Mouse (Mus musculus) heart, postnatal 10 days (tissue): ENCODE data around the gene Pop4. TPM values are rescaled to one million over a fixed set of nuclear protein-coding genes. Genes with fewer than 3 reads are reported as not detected.
A peak's percentile ranks its signal among the peaks of the same experiment; 100 is the strongest.

ENCODE experiments used
- DNase-seq, 2 experiments: peaks; one replicate each; pipeline ENCODE4 v3.0.0; 2021
- intact Hi-C: fragments of 180-260 bp; cut with DNase I; formaldehyde crosslinking; loops from one replicate; pipeline ENCODE4 v1.15.1; 2025
- total RNA-seq, 2 experiments: library from RNA; stranded (reverse); gene quantifications; 2 replicates each; pipeline ENCODE4 v1.2.3; 2021

Pop4 gene
- total RNA-seq, 2 experiments from 2014 or later: 19.0 to 24.0 TPM

DNA sequence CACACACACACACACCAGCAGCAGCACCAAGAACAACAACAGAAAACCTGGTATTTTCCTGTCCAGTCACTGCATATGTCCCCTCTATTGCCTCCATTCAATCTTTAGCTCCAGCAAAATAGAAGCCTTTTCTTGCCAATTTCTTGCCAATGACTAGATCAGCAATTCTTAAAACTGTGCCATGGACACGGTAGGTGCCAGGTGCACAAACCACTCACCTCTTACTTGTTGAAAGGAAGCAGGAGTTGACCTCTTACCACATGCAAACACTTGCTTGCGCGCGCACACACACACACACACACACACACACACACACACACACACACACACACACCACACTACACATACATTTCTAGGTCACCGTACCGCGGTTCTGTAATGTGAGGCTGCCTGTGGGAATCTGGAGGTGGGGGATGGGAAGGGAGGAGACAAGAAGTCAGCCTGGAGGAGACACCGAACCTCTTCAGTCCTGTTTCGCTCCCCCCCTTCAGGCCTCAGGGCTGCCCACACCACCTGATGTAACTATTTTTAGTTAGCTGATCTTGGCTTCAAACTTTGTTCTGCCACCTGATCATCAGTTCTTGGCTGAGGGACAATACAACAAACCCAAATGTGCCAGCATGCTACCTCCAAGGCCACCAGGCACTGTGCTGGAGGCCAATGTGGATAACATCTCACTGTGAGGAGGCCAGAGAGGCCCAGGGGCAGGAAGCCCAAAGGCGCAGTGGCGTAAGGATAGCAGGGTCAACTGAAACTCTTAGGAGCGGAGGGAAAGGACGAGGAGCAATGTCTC lies 46.5 kb downstream of the Pop4 start:
- peak; percentile 77 to 84 for DNase-seq
- intact Hi-C loops: no loop called here

DNA sequence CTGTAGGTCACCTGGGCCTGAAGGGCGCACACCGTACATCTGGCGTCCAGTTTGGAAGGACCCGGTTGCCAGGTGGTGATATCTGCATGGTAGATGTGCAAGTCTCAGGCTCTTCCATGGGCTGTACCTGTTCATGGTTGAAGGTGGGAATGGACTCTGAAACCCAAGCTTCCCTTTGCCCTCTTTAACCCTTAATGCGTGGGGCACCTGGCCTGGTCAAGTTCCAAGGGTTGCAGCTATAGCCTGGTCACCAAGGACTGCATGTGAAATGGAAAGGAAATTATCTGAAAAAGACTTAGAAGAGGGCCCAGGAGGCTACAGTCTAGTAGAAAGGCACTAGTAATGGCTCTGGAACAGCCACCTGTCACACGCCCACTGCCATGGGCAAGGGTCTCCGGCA lies 50.4 kb downstream of the Pop4 start:
- intact Hi-C loops: no loop called here
- DNase-seq: no peak

DNA sequence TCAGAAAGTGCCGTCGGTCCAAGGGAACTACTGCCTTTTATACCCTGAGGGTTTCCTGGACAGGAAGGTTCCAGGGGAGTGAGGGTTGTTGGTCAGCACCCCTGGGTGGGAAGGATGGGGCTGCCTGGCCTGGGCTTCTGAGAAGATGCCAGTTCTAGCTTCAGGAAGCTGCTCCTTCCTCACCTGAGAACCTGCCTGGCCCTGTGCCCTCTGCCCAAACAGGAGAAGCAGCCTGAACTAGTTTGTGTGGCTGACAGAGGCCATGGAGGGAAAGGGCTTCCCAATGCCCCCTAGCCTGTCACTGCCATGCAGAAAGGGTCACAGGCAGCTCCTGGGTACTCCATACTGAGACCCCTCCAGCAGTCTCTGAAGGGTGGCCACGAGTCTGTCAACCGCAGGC lies 51.7 kb downstream of the Pop4 start:
- no peak for DNase-seq
- intact Hi-C loops: no loop called here

DNA sequence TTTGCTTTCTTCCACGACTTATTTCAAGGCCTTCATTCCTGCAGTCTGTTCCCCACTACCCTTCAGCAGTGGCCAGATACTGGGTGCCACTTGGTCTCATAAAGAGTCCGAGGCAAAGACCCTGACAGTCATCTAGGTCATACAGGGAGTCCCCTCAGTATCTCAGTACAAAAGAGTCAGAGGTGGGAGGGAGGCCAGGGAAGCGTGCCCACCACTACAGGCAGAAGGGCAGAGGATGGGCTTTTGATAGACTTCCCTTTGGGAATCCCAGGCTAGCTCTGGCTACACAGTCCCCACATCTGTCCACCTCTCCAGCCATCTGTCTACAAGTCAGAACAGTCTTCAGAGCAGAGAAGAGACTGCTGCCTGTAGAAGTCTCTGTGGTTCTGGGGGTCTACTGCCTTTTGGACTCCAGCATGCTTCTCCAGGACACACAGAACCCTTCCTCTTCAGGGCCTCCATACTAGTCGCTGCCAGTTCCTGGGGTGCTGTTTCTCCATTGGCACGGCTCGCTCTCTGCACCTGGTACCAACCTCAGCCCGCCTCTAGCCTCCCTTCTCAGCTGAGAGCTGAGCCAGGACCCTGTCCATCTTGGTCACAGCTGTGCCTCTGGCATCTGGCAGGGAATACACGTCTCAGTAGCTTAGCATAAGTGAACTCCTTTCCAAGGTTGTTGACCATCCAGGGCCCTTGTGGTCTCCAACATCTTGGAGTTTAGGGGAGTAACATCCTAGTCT lies 52.4 kb downstream of the Pop4 start:
- intact Hi-C loops: no loop called here
- no peak for DNase-seq

DNA sequence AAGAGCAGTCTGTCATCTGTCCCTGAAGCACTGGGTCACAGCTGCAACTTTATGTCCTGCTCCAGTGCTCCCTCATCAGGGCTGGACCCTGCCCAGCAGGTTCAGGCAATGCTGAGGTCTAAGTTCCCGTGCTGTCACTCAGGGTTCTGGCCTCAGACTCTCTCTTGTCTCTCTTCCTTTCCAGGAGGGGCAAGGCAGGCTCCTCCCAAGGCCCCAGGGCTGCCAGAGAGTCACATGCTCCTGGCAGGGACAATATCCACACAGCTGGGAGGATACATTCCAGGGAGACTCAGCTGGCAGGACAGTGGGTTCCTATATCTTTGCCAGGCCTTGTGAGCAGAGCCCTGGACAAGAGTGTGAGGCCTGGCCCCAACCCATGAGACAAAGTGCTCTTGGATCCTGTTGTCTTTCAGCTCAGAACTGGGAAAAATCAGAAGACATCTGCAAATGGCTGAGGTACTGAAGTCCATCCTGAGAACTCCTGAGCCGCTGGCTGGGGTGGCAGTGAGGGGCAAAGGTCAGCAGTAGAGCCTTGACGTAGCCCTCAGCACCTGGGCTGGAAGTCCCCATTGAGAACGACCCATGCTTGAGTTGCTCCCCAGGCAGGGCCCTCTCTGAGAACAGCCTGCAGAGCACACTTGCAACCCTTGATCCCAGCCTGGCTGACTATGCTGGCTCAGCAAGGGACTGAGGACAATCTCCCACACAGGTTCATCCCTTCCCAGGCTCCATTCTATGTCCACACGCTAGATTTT lies 53.6 kb downstream of the Pop4 start:
- peak; percentile 94 to 97 for DNase-seq
- intact Hi-C loops: no loop called here

GRCm38 (mm10) chr7:38215697-38216096 lies 55.5 kb downstream of the Pop4 start:
- no peak for DNase-seq
- intact Hi-C loops: no loop called here

GRCm38 (mm10) chr7:38215281-38215680 lies 55.9 kb downstream of the Pop4 start:
- DNase-seq: no peak
- intact Hi-C loops: no loop called here

DNA sequence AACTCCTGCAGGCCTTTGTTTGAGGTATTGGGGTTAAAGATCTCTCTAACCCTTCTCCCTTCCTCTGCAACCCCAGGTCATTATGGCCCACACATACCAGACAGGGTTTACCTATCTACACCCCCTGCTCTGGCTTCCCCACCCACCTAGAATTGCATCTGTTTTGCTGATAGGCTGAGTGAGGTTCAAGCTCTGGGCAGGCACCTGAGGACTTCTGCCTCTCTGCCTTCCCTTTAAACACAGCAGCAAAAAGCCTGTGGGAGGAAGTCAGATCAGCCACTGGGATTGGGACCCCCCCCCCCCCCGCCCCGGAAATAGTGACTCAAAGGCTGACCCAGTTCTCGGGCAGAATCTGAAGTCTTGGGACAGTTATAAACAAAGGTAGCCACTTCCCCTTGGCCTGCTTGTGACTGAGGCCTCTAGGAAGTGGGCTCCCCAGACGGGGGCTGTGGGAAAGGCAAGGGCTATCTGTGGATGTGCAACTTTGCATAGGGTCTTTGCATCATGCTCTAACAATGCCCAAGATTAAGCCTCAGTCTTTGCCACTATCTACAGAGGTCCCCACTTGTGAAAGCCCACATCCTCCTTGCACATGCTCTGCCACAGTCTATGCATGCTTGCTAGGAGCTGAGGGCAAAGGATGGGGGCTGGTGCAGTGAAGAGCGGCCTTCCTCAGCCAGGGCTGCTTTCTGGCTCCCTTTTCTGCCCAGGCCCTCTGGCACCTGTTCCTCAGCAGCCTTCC lies 56.6 kb downstream of the Pop4 start:
- intact Hi-C loops: no loop called here

DNA sequence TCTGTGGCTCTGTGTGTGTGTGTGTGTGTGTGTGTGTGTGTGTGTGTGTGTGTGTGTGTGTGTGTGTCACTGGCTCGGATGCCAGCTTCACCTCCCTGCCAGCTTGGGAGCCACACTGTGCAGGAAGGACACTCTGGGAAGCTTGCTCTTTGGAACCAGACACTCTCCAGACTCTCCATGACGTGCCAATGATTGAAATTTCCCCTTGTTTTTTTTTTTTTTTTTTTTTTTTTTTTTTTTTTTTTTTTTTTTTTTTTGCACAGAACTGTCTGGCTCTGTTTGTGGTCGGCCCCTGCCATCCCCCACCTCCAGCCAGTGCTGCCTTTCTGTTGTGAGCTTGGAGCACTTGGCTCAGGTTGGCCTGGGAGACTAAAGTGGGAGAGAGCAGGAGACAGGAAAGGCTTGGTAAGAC lies 58.6 kb downstream of the Pop4 start:
- DNase-seq: peak; percentile 47 to 51
- intact Hi-C loops: no loop called here

More for the DNA sequence above, 56.6 kb downstream of the Pop4 start:
- no peak for DNase-seq

Other genes with a start within 250 kb of the Pop4 start
- 10 to 100 TPM; 32.0 to 36.6 TPM for gene Uri1, start 247.9 kb downstream of the Pop4 start, total RNA-seq
- gene Ccne1, start 163.9 kb downstream of the Pop4 start, total RNA-seq: 1 to 10 TPM; 3.5 to 4.3 TPM
- gene 1600014C10Rik, start 88.2 kb downstream of the Pop4 start, total RNA-seq: 10 to 100 TPM; 21.5 to 25.1 TPM
- gene Plekhf1, start 43.4 kb downstream of the Pop4 start, total RNA-seq: 10 to 100 TPM in 1 of 2 experiments, 1 to 10 TPM in 1; 9.7 to 11.0 TPM